Mouse (Mus musculus): ENCODE measurements around the gene Whamm.

DNA sequence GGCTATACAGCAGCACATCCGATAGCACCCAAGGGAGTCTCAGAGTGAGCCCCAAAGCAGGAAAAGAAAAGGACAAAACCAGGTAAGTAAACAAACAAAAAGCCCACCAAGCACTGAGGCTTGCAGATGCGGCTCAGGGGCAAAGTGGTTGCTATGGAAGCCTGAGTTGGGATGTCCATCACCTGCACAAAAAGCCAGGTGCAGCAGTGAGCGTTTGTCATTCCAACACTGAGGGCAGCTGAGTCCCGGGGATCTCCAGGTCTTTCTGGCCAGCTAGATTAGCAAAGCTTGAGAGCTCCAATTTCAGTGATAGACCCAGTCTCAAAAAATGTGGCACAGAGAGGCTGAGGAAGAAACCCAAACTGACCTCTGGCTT is 13.1 kb upstream of the Whamm start:
- TF ChIP-seq CTCF (IDR thresholded peaks at IDR 0.05; ENCODE audit: low read depth, low read length) (no peak), POLR2A (IDR thresholded peaks at IDR 0.05; ENCODE audit: borderline replicate concordance, low read depth, low read length) (no peak)

Measured in bone marrow macrophage, adult 2 months (primary cell).